Mouse (Mus musculus) midbrain, embryonic 16.5 days (tissue): ENCODE measurements around the gene Samd7. TPM values are rescaled to one million over a fixed set of nuclear protein-coding genes. Genes with fewer than 3 reads are reported as not detected.
"Not testable (repeated sequence)": the region's sequence is repeated elsewhere in the genome, so short reads cannot be mapped to it uniquely, and the experiment has no call there.

Source experiments
- ATAC-seq: fragments of 200-750 bp; cut with Nextera tagmentation; 2 replicates; pipeline ENCODE4 v1.8.0; 2017; ENCODE audit warnings: moderate TSS enrichment
- H3K27ac ChIP-seq: fragments of 300-500 bp; sonication (generic); 2 replicates; pipeline ENCODE4 v1.5.1; 2014; ENCODE audit warnings: mild to moderate bottlenecking, low read length, mixed read lengths
- H3K27me3 ChIP-seq: fragments of 300-500 bp; sonication (generic); 2 replicates; pipeline ENCODE4 v1.6.1; 2014; ENCODE audit warnings: low read depth, low read length, mixed read lengths; ENCODE audit not compliant: control insufficient read depth, insufficient read depth
- H3K36me3 ChIP-seq: fragments of 300-500 bp; sonication (generic); 2 replicates; pipeline ENCODE4 v1.6.1; 2014; ENCODE audit warnings: mild to moderate bottlenecking, low read length, moderate library complexity, mixed read lengths; ENCODE audit not compliant: control insufficient read depth, insufficient read depth
- H3K4me1 ChIP-seq: fragments of 300-500 bp; sonication (generic); 2 replicates; pipeline ENCODE4 v1.6.1; 2014; ENCODE audit warnings: mild to moderate bottlenecking, low read length, mixed read lengths; ENCODE audit not compliant: control insufficient read depth, insufficient read depth
- H3K4me2 ChIP-seq: fragments of 300-500 bp; sonication (generic); 2 replicates; pipeline ENCODE4 v1.6.1; 2014; ENCODE audit warnings: mild to moderate bottlenecking, low read length, mixed read lengths
- H3K4me3 ChIP-seq: fragments of 300-500 bp; sonication (generic); 2 replicates; pipeline ENCODE4 v1.5.1; 2014; ENCODE audit warnings: low read depth, mild to moderate bottlenecking, low read length, moderate library complexity, mixed read lengths
- H3K9ac ChIP-seq: fragments of 300-500 bp; sonication (generic); 2 replicates; pipeline ENCODE4 v1.6.1; 2014; ENCODE audit warnings: low read depth, low read length, mixed read lengths
- H3K9me3 ChIP-seq: fragments of 300-500 bp; sonication (generic); replicated peaks from 2 replicates; pipeline ENCODE4 v1.6.1; 2014; ENCODE audit warnings: mild to moderate bottlenecking, low read length, mixed read lengths; ENCODE audit not compliant: control insufficient read depth, poor library complexity, severe bottlenecking
- WGBS: fragments of 180-500 bp; shearing (Covaris S2); extraction: QIAGEN DNeasy Blood & Tissue Kit; methylation state at CpG from one replicate; pipeline ENCODE4 v1.1.7; 2014; 5-methylcytosine and 5-hydroxymethylcytosine counted together
- polyA plus RNA-seq: library from polyadenylated mRNA; unstranded; fragments of >200 nt; fragmentation: Nextera tagmentation; extraction: Ambion mirVana; gene quantifications from 2 replicates; pipeline ENCODE4 v1.2.1, GENCODE M21; 2015

Samd7 gene
- polyA plus RNA-seq = 0.05 and 0.12 TPM in 2 replicates

- 0 out of 2 replicates have a peak, but pooled peaks cover 2% of the 10 kb centered on the region for H3K9me3 ChIP-seq
- H3K9ac ChIP-seq = no peak within 1 kb of the TSS
- no peak within 1 kb of the TSS for H3K4me2 ChIP-seq
- H3K27ac ChIP-seq = no peak within 1 kb of the TSS
- no peaks in the 10 kb centered on the region for H3K36me3 ChIP-seq
- no peak for ATAC-seq
- no peaks in the 10 kb centered on the region for H3K4me1 ChIP-seq
- no peaks in the 10 kb centered on the region for H3K27me3 ChIP-seq
- 75% methylated on average over 7 of the region's 7 CpGs for WGBS
- H3K4me3 ChIP-seq = no peak within 1 kb of the TSS
Measured at GRCm38 (mm10) chr3:30746006-30746405, at the start of gene Samd7. Gene Samd7, plus strand, starts transcription at chr3:30746293.

GRCm38 (mm10) chr3:30696346-30696745 is 49.7 kb upstream of the Samd7 start:
- H3K27me3 ChIP-seq = no peaks in the 10 kb centered on the region
- 17% methylated on average over 2 of the region's 2 CpGs for WGBS
- H3K36me3 ChIP-seq = no peaks in the 10 kb centered on the region
- H3K27ac ChIP-seq = no peak overlapping the region
- no peak overlapping the region for H3K4me2 ChIP-seq
- H3K4me3 ChIP-seq = no peak overlapping the region
- H3K9ac ChIP-seq = no peak overlapping the region
- H3K9me3 ChIP-seq = no peaks in the 10 kb centered on the region
- no peaks in the 10 kb centered on the region for H3K4me1 ChIP-seq
- ATAC-seq = no peak

GRCm38 (mm10) chr3:30697891-30698290 is 48.2 kb upstream of the Samd7 start:
- no peak overlapping the region for H3K27ac ChIP-seq
- H3K9me3 ChIP-seq = no peaks in the 10 kb centered on the region
- no peak overlapping the region for H3K9ac ChIP-seq
- no peak overlapping the region for H3K4me3 ChIP-seq
- H3K4me1 ChIP-seq = no peaks in the 10 kb centered on the region
- WGBS = 67% methylated on average over 4 of the region's 4 CpGs
- H3K27me3 ChIP-seq = no peaks in the 10 kb centered on the region
- H3K36me3 ChIP-seq = no peaks in the 10 kb centered on the region
- H3K4me2 ChIP-seq = no peak overlapping the region
- ATAC-seq = no peak

GRCm38 (mm10) chr3:30699711-30700505 is 46.2 kb upstream of the Samd7 start, which contains the start of gene Lrrc31:
Gene Lrrc31, minus strand, starts transcription at chr3:30699843.
- not testable (repeated sequence) for H3K9me3 ChIP-seq, H3K27me3 ChIP-seq, H3K27ac ChIP-seq, H3K4me1 ChIP-seq, ATAC-seq, H3K36me3 ChIP-seq, H3K4me3 ChIP-seq, H3K4me2 ChIP-seq, H3K9ac ChIP-seq
- WGBS = 88% methylated on average over 6 of the region's 6 CpGs

- no peak for ATAC-seq
- Histone ChIP-seq H3K9me3 (no peaks in the 10 kb centered on the region), H3K36me3 (no peaks in the 10 kb centered on the region), H3K4me3 (no peak overlapping the region), H3K27ac (no peak overlapping the region), H3K4me1 (no peaks in the 10 kb centered on the region), H3K9ac (no peak overlapping the region), H3K4me2 (no peak overlapping the region), H3K27me3 (no peaks in the 10 kb centered on the region)
- 89% methylated on average over 3 of the region's 3 CpGs for WGBS
Measured at GRCm38 (mm10) chr3:30705977-30706376, 40.1 kb upstream of the Samd7 start.

GRCm38 (mm10) chr3:30706614-30707276 is 39.3 kb upstream of the Samd7 start:
- Histone ChIP-seq H3K9me3 (no peaks in the 10 kb centered on the region), H3K9ac (no peak overlapping the region), H3K27me3 (no peaks in the 10 kb centered on the region), H3K4me2 (no peak overlapping the region), H3K4me1 (no peaks in the 10 kb centered on the region), H3K27ac (no peak overlapping the region), H3K4me3 (no peak overlapping the region), H3K36me3 (no peaks in the 10 kb centered on the region)
- WGBS = 87% methylated on average over 4 of the region's 4 CpGs
- no peak for ATAC-seq

- H3K27me3 ChIP-seq = no peaks in the 10 kb centered on the region
- no peak for ATAC-seq
- no peaks in the 10 kb centered on the region for H3K36me3 ChIP-seq
- H3K4me2 ChIP-seq = no peak overlapping the region
- H3K4me1 ChIP-seq = no peaks in the 10 kb centered on the region
- H3K27ac ChIP-seq = no peak overlapping the region
- WGBS = 91% methylated on average over 6 of the region's 6 CpGs
- H3K9me3 ChIP-seq = no peaks in the 10 kb centered on the region
- H3K9ac ChIP-seq = no peak overlapping the region
- no peak overlapping the region for H3K4me3 ChIP-seq
Measured at GRCm38 (mm10) chr3:30710191-30710590, 35.9 kb upstream of the Samd7 start.

- no peaks in the 10 kb centered on the region for H3K9me3 ChIP-seq
- no peak for ATAC-seq
- WGBS = 90% methylated on average over 1 of the region's 1 CpGs
- H3K4me2 ChIP-seq = no peak overlapping the region
- no peaks in the 10 kb centered on the region for H3K36me3 ChIP-seq
- no peaks in the 10 kb centered on the region for H3K27me3 ChIP-seq
- no peak overlapping the region for H3K9ac ChIP-seq
- no peak overlapping the region for H3K27ac ChIP-seq
- no peaks in the 10 kb centered on the region for H3K4me1 ChIP-seq
- H3K4me3 ChIP-seq = no peak overlapping the region
Measured at GRCm38 (mm10) chr3:30713334-30713733, 32.8 kb upstream of the Samd7 start.

GRCm38 (mm10) chr3:30718649-30719048 is 27.4 kb upstream of the Samd7 start:
- Histone ChIP-seq H3K4me3 (no peak overlapping the region), H3K36me3 (no peaks in the 10 kb centered on the region), H3K9me3 (no peaks in the 10 kb centered on the region), H3K4me2 (no peak overlapping the region), H3K9ac (no peak overlapping the region), H3K4me1 (no peaks in the 10 kb centered on the region), H3K27ac (no peak overlapping the region), H3K27me3 (no peaks in the 10 kb centered on the region)
- no peak for ATAC-seq
- 90% methylated on average over 3 of the region's 3 CpGs for WGBS
